In genomic region chr15:5116270-5117030, GRCm38 (mm10) we compare ENCODE assay signal across 7 mouse cellular contexts. TPM values are rescaled to one million over a fixed set of nuclear protein-coding genes. Genes with fewer than 3 reads are reported as not detected.
A peak's percentile ranks its signal among the peaks of the same experiment; 100 is the strongest.
DNase-seq lines count a peak whose midpoint lies in the region; ATAC-seq lines count a peak whose summit lies in the region.

Gene Rpl37 (plus strand): TSS chr15:5116645.

- H3K27me3 ChIP-seq in embryonic facial prominence, embryonic 11.5 days (ENCODE audit: control insufficient read depth, insufficient read depth, low read length): no peaks in the 10 kb centered on the region
- no peaks in the 10 kb centered on the region for H3K27me3 ChIP-seq in limb, embryonic 10.5 days (ENCODE audit: low read depth, poor library complexity, severe bottlenecking)
- H3K27me3 ChIP-seq in midbrain, embryonic 13.5 days: no peaks in the 10 kb centered on the region

- no peaks in the 10 kb centered on the region for H3K9me3 ChIP-seq in embryonic facial prominence, embryonic 11.5 days (replicated peaks; ENCODE audit: control insufficient read depth, low read length)
- no peaks in the 10 kb centered on the region for H3K9me3 ChIP-seq in limb, embryonic 10.5 days (replicated peaks)
- no peaks in the 10 kb centered on the region for H3K9me3 ChIP-seq in midbrain, embryonic 13.5 days

- H3K9ac ChIP-seq in embryonic facial prominence, embryonic 11.5 days (replicated peaks; ENCODE audit: low read length): peak within 1 kb of the TSS; percentile 97
- H3K9ac ChIP-seq in midbrain, embryonic 13.5 days (replicated peaks): peak within 1 kb of the TSS; percentile 96

- no peaks in the 10 kb centered on the region for H3K4me1 ChIP-seq in embryonic facial prominence, embryonic 11.5 days (ENCODE audit: control insufficient read depth, insufficient read depth, low read length)
- H3K4me1 ChIP-seq in limb, embryonic 10.5 days: peaks cover 13% of the 10 kb centered on the region
- H3K4me1 ChIP-seq in midbrain, embryonic 13.5 days (replicated peaks): peaks cover 18% of the 10 kb centered on the region

- WGBS in embryonic facial prominence, embryonic 11.5 days: 0% methylated on average over 55 of the region's 55 CpGs
- under 1% methylated on average over 55 of the region's 55 CpGs for WGBS in limb, embryonic 10.5 days
- 0% methylated on average over 55 of the region's 55 CpGs for WGBS in midbrain, embryonic 13.5 days

- peaks cover 4% of the 10 kb centered on the region for H3K36me3 ChIP-seq in embryonic facial prominence, embryonic 11.5 days (replicated peaks; ENCODE audit: control insufficient read depth, insufficient read depth, low read depth, low read length)
- H3K36me3 ChIP-seq in limb, embryonic 10.5 days: peaks cover 44% of the 10 kb centered on the region
- peaks cover 32% of the 10 kb centered on the region for H3K36me3 ChIP-seq in midbrain, embryonic 13.5 days

- peak within 1 kb of the TSS; percentile 66 for H3K4me2 ChIP-seq in embryonic facial prominence, embryonic 11.5 days (ENCODE audit: low read depth, low read length)
- peak within 1 kb of the TSS; percentile 85 for H3K4me2 ChIP-seq in midbrain, embryonic 13.5 days (replicated peaks)

- peak; percentile 99 for ATAC-seq in embryonic facial prominence, embryonic 11.5 days (replicated peaks; ENCODE audit: insufficient number of reproducible peaks, low FRiP score, low TSS enrichment, low read depth)
- peak; percentile 94 for ATAC-seq in granulocyte monocyte progenitor cell, adult 5-6 weeks (replicated peaks; ENCODE audit: poor library complexity, severe bottlenecking)
- peak; percentile 99 for ATAC-seq in midbrain, embryonic 13.5 days

- peak within 1 kb of the TSS; percentile 85 for H3K27ac ChIP-seq in embryonic facial prominence, embryonic 11.5 days (replicated peaks; ENCODE audit: low read depth, low read length)
- H3K27ac ChIP-seq in limb, embryonic 10.5 days: peak within 1 kb of the TSS; percentile 95
- H3K27ac ChIP-seq in midbrain, embryonic 13.5 days: peak within 1 kb of the TSS; percentile 88

- DNase-seq in adrenal gland, postnatal 14 days: peak; percentile 100
- DNase-seq in embryonic facial prominence, embryonic 11.5 days (ENCODE audit: low spot score): peak; percentile 99
- peak; percentile 99 for DNase-seq in kidney, adult 11 months
- peak; percentile 99 for DNase-seq in limb, embryonic 10.5 days (ENCODE audit: low spot score)
- DNase-seq in spleen, adult 12 weeks (ENCODE audit: low spot score): peak; percentile 99

- peak within 1 kb of the TSS; percentile 93 for H3K4me3 ChIP-seq in embryonic facial prominence, embryonic 11.5 days (ENCODE audit: low read depth, low read length)
- peak within 1 kb of the TSS; percentile 88 for H3K4me3 ChIP-seq in limb, embryonic 10.5 days
- peak within 1 kb of the TSS; percentile 95 for H3K4me3 ChIP-seq in midbrain, embryonic 13.5 days (replicated peaks)

RNA-seq across cellular contexts. Expression of gene Rpl37, which starts in this region (rescaled TPM):
- total RNA-seq in adrenal gland, postnatal 14 days (2021): 366 and 383 TPM in 2 replicates
- polyA plus RNA-seq in embryonic facial prominence, embryonic 11.5 days (2014; fragmentation: Nextera tagmentation; extraction: Ambion mirVana): 561 and 580 TPM in 2 replicates
- 2,587 and 2,602 TPM in 2 replicates for total RNA-seq in granulocyte monocyte progenitor cell, adult 5-6 weeks (2014; fragmentation: Nextera tagmentation)
- 1,276 and 1,288 TPM in 2 replicates for total RNA-seq in granulocyte monocyte progenitor cell, adult 5-6 weeks (2017)
- 460 and 572 TPM in 2 replicates for polyA plus RNA-seq in limb, embryonic 10.5 days (2016; fragmentation: Nextera tagmentation; extraction: Ambion mirVana)
- polyA plus RNA-seq in midbrain, embryonic 13.5 days (2015; fragmentation: Nextera tagmentation; extraction: Ambion mirVana): 409 and 410 TPM in 2 replicates

Comparison
In these comparisons a context has a peak if more than half of its experiments do, and no peak if none do; other contexts are left out.
1. Peak in every context shown above with its lines: DNase-seq, ATAC-seq, H3K4me3 ChIP-seq and H3K27ac ChIP-seq.